Mouse (Mus musculus) spleen, adult 2 months (tissue): ENCODE results near the gene Gm28374.

Experiments used
- CTCF ChIP-seq: fragments of 200-500 bp; IDR thresholded peaks from 2 replicates; pipeline ENCODE4 v1.5.1; 2011; ENCODE audit warnings: mild to moderate bottlenecking, inconsistent platforms; ENCODE audit not compliant: insufficient read depth, insufficient read length, insufficient replicate concordance; ENCODE audit errors: extremely low read depth
- POLR2A ChIP-seq: fragments of 200-500 bp; IDR thresholded peaks from 2 replicates; pipeline ENCODE4 v1.6.1; 2011; ENCODE audit warnings: low read depth, low read length, inconsistent platforms

DNA sequence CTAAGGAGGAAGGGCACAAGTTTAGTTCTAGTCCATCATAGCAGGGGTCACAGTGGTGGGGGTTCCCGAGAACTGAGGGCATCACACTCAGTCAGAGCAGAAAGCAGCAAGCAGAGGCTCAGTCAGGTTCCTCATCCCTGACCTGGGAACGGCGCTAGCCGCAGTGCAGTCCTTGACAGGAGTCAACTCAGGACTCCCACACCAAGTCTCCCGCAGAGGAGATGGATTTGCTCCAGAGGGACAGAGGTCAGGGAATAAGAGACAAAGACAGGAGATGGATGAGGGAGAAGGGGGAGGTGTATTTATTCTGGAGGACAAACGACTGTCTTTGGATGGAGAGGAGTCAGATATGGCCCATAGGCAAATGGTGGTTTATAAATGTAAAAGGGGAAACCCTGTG is 31.1 kb upstream of the Gm28374 start:
- TF ChIP-seq CTCF (no peak), POLR2A (no peak)
